8 mouse cellular contexts compared by ENCODE assay signal in the genomic region with DNA sequence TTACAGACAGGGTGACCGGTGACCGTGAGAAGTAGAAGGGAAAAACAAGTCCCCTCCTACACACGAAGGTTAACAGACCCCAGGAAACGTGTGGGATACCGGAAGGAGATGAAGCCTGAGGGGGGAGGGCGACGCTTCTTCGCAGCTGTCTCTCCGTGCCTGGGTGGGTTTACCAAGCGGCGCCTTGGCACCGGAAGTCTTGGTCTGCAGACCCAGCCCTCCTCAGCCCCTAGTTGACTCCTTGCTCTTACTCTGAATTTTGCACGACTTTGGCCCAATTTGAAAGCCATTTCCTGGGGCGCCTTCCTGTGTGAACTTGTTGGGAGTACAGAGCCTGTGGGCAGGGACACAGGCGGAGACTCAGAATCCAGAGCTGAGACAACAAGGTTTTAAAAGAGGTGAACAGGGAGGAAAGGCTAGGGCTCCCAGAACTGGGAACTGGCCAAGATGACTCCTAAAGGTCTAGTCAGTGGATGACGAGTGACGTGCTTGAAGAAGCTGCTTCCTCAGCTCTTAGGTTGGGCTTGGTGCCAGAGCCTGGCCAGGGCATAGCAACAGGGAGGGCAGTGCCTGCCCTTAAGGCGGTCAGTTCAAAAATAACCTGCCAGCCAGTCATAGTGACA. TPM values are rescaled to one million over a fixed set of nuclear protein-coding genes. Genes with fewer than 3 reads are reported as not detected.
DNase-seq lines count a peak whose midpoint lies in the region; ATAC-seq and TF ChIP-seq lines count a peak whose summit lies in the region.

No protein-coding gene starts in this region.

- H3K27ac ChIP-seq in forebrain, embryonic 12.5 days: 0 out of 2 replicates have a peak overlapping the region, but pooled peaks have one; percentile 42
- peak overlapping the region; percentile 14; the same call in 1 of the 2 replicates for H3K27ac ChIP-seq in hindbrain, embryonic 12.5 days
- peak overlapping the region; percentile 83 for H3K27ac ChIP-seq in limb, embryonic 15.5 days
- no peak overlapping the region; the same call in 1 of the 2 replicates for H3K27ac ChIP-seq in midbrain, postnatal 0 days (ENCODE audit: low read depth, low read length)

- peaks cover 43% of the 10 kb centered on the region for H3K4me1 ChIP-seq in forebrain, embryonic 12.5 days
- peaks cover 55% of the 10 kb centered on the region for H3K4me1 ChIP-seq in hindbrain, embryonic 12.5 days
- peaks cover 54% of the 10 kb centered on the region for H3K4me1 ChIP-seq in limb, embryonic 15.5 days
- no peaks in the 10 kb centered on the region; the same call in 1 of the 2 replicates for H3K4me1 ChIP-seq in midbrain, postnatal 0 days (ENCODE audit: insufficient read depth, low read length)

- H3K4me2 ChIP-seq in forebrain, embryonic 12.5 days: peak overlapping the region; percentile 56; the same call in 1 of the 2 replicates
- H3K4me2 ChIP-seq in hindbrain, embryonic 12.5 days (replicated peaks): peak overlapping the region; percentile 62
- peak overlapping the region; percentile 93 for H3K4me2 ChIP-seq in limb, embryonic 15.5 days
- H3K4me2 ChIP-seq in midbrain, postnatal 0 days (ENCODE audit: low read depth, low read length, poor library complexity, severe bottlenecking): peak overlapping the region; percentile 44; the same call in 1 of the 2 replicates

- no peaks in the 10 kb centered on the region for H3K36me3 ChIP-seq in forebrain, embryonic 12.5 days (replicated peaks)
- no peaks in the 10 kb centered on the region for H3K36me3 ChIP-seq in hindbrain, embryonic 12.5 days
- peaks cover 6% of the 10 kb centered on the region for H3K36me3 ChIP-seq in limb, embryonic 15.5 days
- no peaks in the 10 kb centered on the region for H3K36me3 ChIP-seq in midbrain, postnatal 0 days (ENCODE audit: insufficient read depth, low read length)

- no peaks in the 10 kb centered on the region for H3K9me3 ChIP-seq in forebrain, embryonic 12.5 days
- H3K9me3 ChIP-seq in hindbrain, embryonic 12.5 days (replicated peaks): no peaks in the 10 kb centered on the region
- no peaks in the 10 kb centered on the region for H3K9me3 ChIP-seq in limb, embryonic 15.5 days
- H3K9me3 ChIP-seq in midbrain, postnatal 0 days (ENCODE audit: low read length): no peaks in the 10 kb centered on the region

- H3K9ac ChIP-seq in forebrain, embryonic 12.5 days: no peak overlapping the region
- H3K9ac ChIP-seq in hindbrain, embryonic 12.5 days: no peak overlapping the region
- H3K9ac ChIP-seq in limb, embryonic 15.5 days: no peak overlapping the region
- H3K9ac ChIP-seq in midbrain, postnatal 0 days (replicated peaks; ENCODE audit: low read length, poor library complexity, severe bottlenecking): no peak overlapping the region

- WGBS in forebrain, embryonic 12.5 days: 24% methylated on average over 18 of the region's 18 CpGs
- 23% methylated on average over 18 of the region's 18 CpGs for WGBS in hindbrain, embryonic 12.5 days
- 15% methylated on average over 18 of the region's 18 CpGs for WGBS in limb, embryonic 15.5 days
- WGBS in midbrain, postnatal 0 days: 30% methylated on average over 18 of the region's 18 CpGs

- H3K4me3 ChIP-seq in forebrain, embryonic 12.5 days (replicated peaks): peak overlapping the region; percentile 33; the same call in 1 of the 2 replicates
- 0 out of 2 replicates have a peak overlapping the region, but pooled peaks have one; percentile 25 for H3K4me3 ChIP-seq in hindbrain, embryonic 12.5 days
- peak overlapping the region; percentile 46 for H3K4me3 ChIP-seq in limb, embryonic 15.5 days
- no peak overlapping the region for H3K4me3 ChIP-seq in midbrain, postnatal 0 days (ENCODE audit: low read depth, low read length)

- H3K27me3 ChIP-seq in forebrain, embryonic 12.5 days: peaks cover 79% of the 10 kb centered on the region
- peaks cover 53% of the 10 kb centered on the region for H3K27me3 ChIP-seq in hindbrain, embryonic 12.5 days
- peaks cover 10% of the 10 kb centered on the region; the same call in 1 of the 2 replicates for H3K27me3 ChIP-seq in limb, embryonic 15.5 days
- H3K27me3 ChIP-seq in midbrain, postnatal 0 days (ENCODE audit: insufficient read depth, low read length): peaks cover 28% of the 10 kb centered on the region

- TF ChIP-seq CTCF in midbrain, postnatal 0 days (IDR thresholded peaks at IDR 0.05): no peak

- DNase-seq in 416B (ENCODE audit: low read depth) (peak; percentile 92), NIH3T3 (ENCODE audit: low read depth) (peak; percentile 67)
- peak; percentile 24 for DNase-seq in midbrain, postnatal 0 days (ENCODE audit: low spot score)
- peak; percentile 83 to 87 for DNase-seq in thymus, postnatal 10 days (ENCODE audit: low spot score in 2 of 2)
- no peak for DNase-seq in right cerebral cortex, postnatal 36 days (ENCODE audit: low spot score in 2 of 2)

- no peak for ATAC-seq in forebrain, embryonic 12.5 days (ENCODE audit: low FRiP score)
- ATAC-seq in hindbrain, embryonic 12.5 days (ENCODE audit: low FRiP score): no peak
- no peak for ATAC-seq in limb, embryonic 15.5 days (ENCODE audit: insufficient number of reproducible peaks, low FRiP score, low TSS enrichment, low read depth)
- no peak for ATAC-seq in midbrain, postnatal 0 days (ENCODE audit: low FRiP score)

RNA-seq across cellular contexts. Expression of gene Tmc8, which starts 0.6 kb away (rescaled TPM):
- 0.82 and 1.2 TPM in 2 replicates for polyA plus RNA-seq in forebrain, embryonic 12.5 days (2016; fragmentation: Nextera tagmentation; extraction: Ambion mirVana)
- 1.2 and 2.0 TPM in 2 replicates for polyA plus RNA-seq in hindbrain, embryonic 12.5 days (2016; fragmentation: Nextera tagmentation; extraction: Ambion mirVana)
- polyA plus RNA-seq in limb, embryonic 15.5 days (2015; fragmentation: Nextera tagmentation; extraction: Ambion mirVana): 1.2 and 2.0 TPM in 2 replicates
- total RNA-seq in midbrain, postnatal 0 days (2014; rRNA removed): 0.33 and 3.2 TPM in 2 replicates
- polyA plus RNA-seq in midbrain, postnatal 0 days (2015; fragmentation: Nextera tagmentation; extraction: Ambion mirVana): 0.79 and 1.2 TPM in 2 replicates

RNA-seq across cellular contexts. Expression of gene Tmc6, which starts 0.7 kb away (rescaled TPM):
- polyA plus RNA-seq in forebrain, embryonic 12.5 days (2016; fragmentation: Nextera tagmentation; extraction: Ambion mirVana): 3.0 and 4.4 TPM in 2 replicates
- 9.2 and 11.3 TPM in 2 replicates for polyA plus RNA-seq in hindbrain, embryonic 12.5 days (2016; fragmentation: Nextera tagmentation; extraction: Ambion mirVana)
- polyA plus RNA-seq in limb, embryonic 15.5 days (2015; fragmentation: Nextera tagmentation; extraction: Ambion mirVana): 24.5 and 25.9 TPM in 2 replicates
- total RNA-seq in midbrain, postnatal 0 days (2014; rRNA removed): 2.8 and 3.9 TPM in 2 replicates
- polyA plus RNA-seq in midbrain, postnatal 0 days (2015; fragmentation: Nextera tagmentation; extraction: Ambion mirVana): 2.2 and 3.1 TPM in 2 replicates

RNA-seq across cellular contexts. Expression of gene 6030468B19Rik, which starts 16.1 kb away (rescaled TPM):
- polyA plus RNA-seq in forebrain, embryonic 12.5 days (2016; fragmentation: Nextera tagmentation; extraction: Ambion mirVana): not detected in 2 replicates
- 0.29 and 0.67 TPM in 2 replicates for polyA plus RNA-seq in hindbrain, embryonic 12.5 days (2016; fragmentation: Nextera tagmentation; extraction: Ambion mirVana)
- polyA plus RNA-seq in limb, embryonic 15.5 days (2015; fragmentation: Nextera tagmentation; extraction: Ambion mirVana): 0.55 TPM in 1 of 2 replicates, not detected in the other
- not detected in 2 replicates for total RNA-seq in midbrain, postnatal 0 days (2014; rRNA removed)
- not detected in 2 replicates for polyA plus RNA-seq in midbrain, postnatal 0 days (2015; fragmentation: Nextera tagmentation; extraction: Ambion mirVana)

RNA-seq across cellular contexts. Expression of gene Gm20708, which starts 28.2 kb away (rescaled TPM):
- polyA plus RNA-seq in forebrain, embryonic 12.5 days (2016; fragmentation: Nextera tagmentation; extraction: Ambion mirVana): 0.15 and 0.56 TPM in 2 replicates
- polyA plus RNA-seq in hindbrain, embryonic 12.5 days (2016; fragmentation: Nextera tagmentation; extraction: Ambion mirVana): 0.47 and 0.50 TPM in 2 replicates
- 0.50 and 0.71 TPM in 2 replicates for polyA plus RNA-seq in limb, embryonic 15.5 days (2015; fragmentation: Nextera tagmentation; extraction: Ambion mirVana)
- total RNA-seq in midbrain, postnatal 0 days (2014; rRNA removed): 2.4 TPM in 1 of 2 replicates, not detected in the other
- polyA plus RNA-seq in midbrain, postnatal 0 days (2015; fragmentation: Nextera tagmentation; extraction: Ambion mirVana): 1.2 and 2.7 TPM in 2 replicates

RNA-seq across cellular contexts. Expression of gene Syngr2, which starts 28.2 kb away (rescaled TPM):
- 20.6 and 25.5 TPM in 2 replicates for polyA plus RNA-seq in forebrain, embryonic 12.5 days (2016; fragmentation: Nextera tagmentation; extraction: Ambion mirVana)
- polyA plus RNA-seq in hindbrain, embryonic 12.5 days (2016; fragmentation: Nextera tagmentation; extraction: Ambion mirVana): 24.2 and 24.4 TPM in 2 replicates
- polyA plus RNA-seq in limb, embryonic 15.5 days (2015; fragmentation: Nextera tagmentation; extraction: Ambion mirVana): 74.0 and 85.6 TPM in 2 replicates
- 18.8 and 25.3 TPM in 2 replicates for total RNA-seq in midbrain, postnatal 0 days (2014; rRNA removed)
- 14.0 and 14.6 TPM in 2 replicates for polyA plus RNA-seq in midbrain, postnatal 0 days (2015; fragmentation: Nextera tagmentation; extraction: Ambion mirVana)

Comparison
In these comparisons a context has a peak if more than half of its experiments do, and no peak if none do; other contexts are left out.
1. DNase-seq: peak in 416B (single experiment), NIH3T3 (single experiment), midbrain, postnatal 0 days (single experiment) and thymus, postnatal 10 days (2 of 2); none in right cerebral cortex, postnatal 36 days (0 of 2).
2. Peak in every context shown above with its lines, with median percentiles within 50 percentile points of each other: H3K4me2 ChIP-seq.